In the genomic region with DNA sequence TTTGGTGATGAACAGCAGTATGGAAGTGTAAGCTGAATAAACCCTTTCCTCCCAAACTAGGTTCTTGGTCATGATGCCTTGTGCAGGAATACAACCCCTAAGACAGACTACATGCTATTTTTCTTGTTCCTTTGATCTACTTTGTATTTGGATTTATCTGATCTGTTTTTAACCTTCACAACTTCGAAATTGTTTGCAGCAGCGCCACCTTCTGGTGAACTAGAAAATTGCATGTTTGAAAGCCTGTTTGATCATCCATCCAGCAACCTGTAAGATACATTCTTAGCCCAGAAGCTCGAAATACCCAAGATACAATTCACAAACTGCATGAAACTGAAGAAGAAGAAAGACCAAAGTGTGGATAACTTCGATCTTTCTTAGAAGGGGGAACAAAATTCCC, we compare ENCODE assay signal across 8 mouse cellular contexts. TPM values are rescaled to one million over a fixed set of nuclear protein-coding genes. Genes with fewer than 3 reads are reported as not detected.
A peak's percentile ranks its signal among the peaks of the same experiment; 100 is the strongest.
DNase-seq lines count a peak whose midpoint lies in the region; TF ChIP-seq lines count a peak whose summit lies in the region.

No protein-coding gene starts in this region.

- no peaks in the 10 kb centered on the region for H3K36me3 ChIP-seq in heart, adult 2 months (ENCODE audit: control insufficient read depth, insufficient read depth, low read length)
- no peaks in the 10 kb centered on the region for H3K36me3 ChIP-seq in heart, embryonic 10.5 days

- H3K4me3 ChIP-seq in heart, adult 2 months: no peak overlapping the region
- H3K4me3 ChIP-seq in heart, embryonic 10.5 days: no peak overlapping the region

- H3K9me3 ChIP-seq in heart, embryonic 10.5 days: no peaks in the 10 kb centered on the region

- H3K4me1 ChIP-seq in heart, adult 2 months (ENCODE audit: control insufficient read depth, insufficient read depth, low read length): no peaks in the 10 kb centered on the region
- no peaks in the 10 kb centered on the region for H3K4me1 ChIP-seq in heart, embryonic 10.5 days

- no peaks in the 10 kb centered on the region for H3K27me3 ChIP-seq in heart, adult 2 months (ENCODE audit: control insufficient read depth, insufficient read depth, low read length)
- H3K27me3 ChIP-seq in heart, embryonic 10.5 days (ENCODE audit: insufficient read depth, poor library complexity, severe bottlenecking): no peaks in the 10 kb centered on the region

- 10% methylated on average over 4 of the region's 4 CpGs for WGBS in heart, adult 2 months
- 13% methylated on average over 4 of the region's 4 CpGs for WGBS in heart, embryonic 10.5 days

- H3K9ac ChIP-seq in heart, adult 2 months (ENCODE audit: low read depth, low read length): no peak overlapping the region

- no peaks in the 10 kb centered on the region for H3K79me2 ChIP-seq in heart, adult 2 months (replicated peaks; ENCODE audit: control insufficient read depth, insufficient read depth, low read length)

- DNase-seq in heart, adult 2 months: peak in 1 of 2 experiments; percentile 30
- no peak for DNase-seq in heart, embryonic 10.5 days (ENCODE audit: low spot score)
- peak; percentile 25 for DNase-seq in urinary bladder, postnatal 25 days (ENCODE audit: low spot score)
- DNase-seq in urinary bladder, postnatal 10 days (ENCODE audit: low spot score): no peak
- peak; percentile 29 to 64 for DNase-seq in cerebellum, postnatal 25 days
- DNase-seq in layer of hippocampus, adult 18-20 months (ENCODE audit: low spot score in 2 of 2): peak; percentile 14 to 67
- DNase-seq in lung, postnatal 25 days (ENCODE audit: low spot score): peak; percentile 10
- DNase-seq in thymus, postnatal 25 days: peak; percentile 21

- TF ChIP-seq EP300 in heart, adult 2 months (IDR thresholded peaks at IDR 0.05; ENCODE audit: insufficient read depth, low read depth, low read length): no peak

- intact Hi-C loops in heart, adult 2 months (cut with DNase I): loop anchor here (1.0 kb wide), 1 partner anchor 203 kb away; no protein-coding TSS in a partner anchor

- no peak for TF ChIP-seq POLR2A in heart, adult 2 months (IDR thresholded peaks at IDR 0.05; ENCODE audit: insufficient read depth, low read depth, low read length)

- H3K27ac ChIP-seq in heart, adult 2 months: no peak overlapping the region
- H3K27ac ChIP-seq in heart, embryonic 10.5 days: no peak overlapping the region

- TF ChIP-seq CTCF in heart, adult 2 months (IDR thresholded peaks at IDR 0.05): peak; percentile 75

RNA-seq across cellular contexts. Expression of gene Gpr50, which starts 35.2 kb away (rescaled TPM):
- total RNA-seq in heart, adult 2 months (2021): not detected
- polyA plus RNA-seq in heart, adult 2 months (2012; rRNA removed): not detected in 2 replicates
- polyA plus RNA-seq in heart, embryonic 10.5 days (2016; fragmentation: Nextera tagmentation; extraction: Ambion mirVana): 0.90 and 5.7 TPM in 2 replicates
- under 1 TPM in 1 of 2 experiments, not detected in 1; 0.40 TPM for total RNA-seq in layer of hippocampus, adult 18-20 months (2021)

Comparison
In these comparisons a context has a peak if more than half of its experiments do, and no peak if none do; other contexts are left out.
1. DNase-seq: peak in urinary bladder, postnatal 25 days (single experiment), cerebellum, postnatal 25 days (2 of 2), layer of hippocampus, adult 18-20 months (2 of 2), lung, postnatal 25 days (single experiment) and thymus, postnatal 25 days (single experiment); none in heart, embryonic 10.5 days (single experiment) and urinary bladder, postnatal 10 days (single experiment).